ENCODE assay signal across 12 mouse cellular contexts in the genomic region with DNA sequence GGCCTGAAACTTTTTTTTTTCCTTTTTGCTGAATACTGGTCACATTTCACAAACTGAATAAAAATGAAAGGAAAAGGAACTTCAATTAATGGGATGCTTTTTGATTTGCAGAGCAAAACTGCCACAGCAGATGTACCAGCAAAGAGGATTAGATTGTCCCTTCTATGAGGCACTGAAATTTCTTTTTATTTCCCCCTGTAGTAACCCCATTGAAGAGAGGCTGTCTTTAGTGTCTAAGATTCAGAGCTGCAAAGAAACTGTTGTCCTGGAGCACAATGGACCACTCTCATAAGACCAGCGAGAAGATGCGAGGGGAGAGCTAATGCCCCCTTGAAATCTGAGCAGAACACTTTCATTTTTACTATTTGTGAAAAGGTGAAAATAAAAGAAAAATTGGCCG.
DNase-seq lines count a peak whose midpoint lies in the region; ATAC-seq and TF ChIP-seq lines count a peak whose summit lies in the region.
"Had no signal": no experiment of that assay in that cellular context is flagged by ENCODE, and none has a peak within 500 bp of the region (broad histone marks: within the 10 kb centered on the region; RNA-seq: fewer than 3 reads in every experiment).

No protein-coding gene starts in this region.

- ATAC-seq in forebrain, embryonic 13.5 days = peak; percentile 54
- ATAC-seq in hindbrain, postnatal 0 days = 0 out of 2 replicates have a peak, but pooled peaks have one; percentile 52
- peak; percentile 61 for ATAC-seq in neural tube, embryonic 13.5 days (ENCODE audit: low read depth)
- no peak for ATAC-seq in megakaryocyte progenitor cell, adult 5-6 weeks (replicated peaks; ENCODE audit: poor library complexity)
- ATAC-seq: intestine, postnatal 0 days; liver, postnatal 0 days had no signal

- H3K36me3 ChIP-seq in forebrain, embryonic 13.5 days (ENCODE audit: poor library complexity, severe bottlenecking) = no peaks in the 10 kb centered on the region
- no peaks in the 10 kb centered on the region for H3K36me3 ChIP-seq in hindbrain, postnatal 0 days (ENCODE audit: insufficient read depth, low read length)
- H3K36me3 ChIP-seq in neural tube, embryonic 13.5 days = no peaks in the 10 kb centered on the region

- no peak for DNase-seq in left cerebral cortex, adult 2 months (ENCODE audit: extremely low spot score in 1 of 2, low spot score in 2 of 2)
- no peak for DNase-seq in left cerebral cortex, adult 18-20 months (ENCODE audit: low spot score in 2 of 2)
- peak; percentile 32 for DNase-seq in hindbrain, postnatal 0 days (ENCODE audit: low spot score)
- DNase-seq in layer of hippocampus, adult 18-20 months (ENCODE audit: low spot score in 2 of 2) = no peak
- DNase-seq in layer of hippocampus, postnatal 25 days (ENCODE audit: extremely low spot score in 1 of 2, low spot score in 1 of 2) = no peak
- DNase-seq: kidney, postnatal 36 days; liver, postnatal 0 days had no signal

- no peaks in the 10 kb centered on the region for H3K9me3 ChIP-seq in forebrain, embryonic 13.5 days (replicated peaks)
- H3K9me3 ChIP-seq in hindbrain, postnatal 0 days (ENCODE audit: low read length) = no peaks in the 10 kb centered on the region
- H3K9me3 ChIP-seq in neural tube, embryonic 13.5 days = no peaks in the 10 kb centered on the region
- H3K9me3 ChIP-seq: megakaryocyte, embryonic 14.5 days had no signal

- H3K9ac ChIP-seq in forebrain, embryonic 13.5 days = peak overlapping the region; percentile 43
- peak overlapping the region; percentile 2; the same call in 1 of the 2 replicates for H3K9ac ChIP-seq in hindbrain, postnatal 0 days (replicated peaks; ENCODE audit: low read length)
- peak overlapping the region; percentile 55 for H3K9ac ChIP-seq in neural tube, embryonic 13.5 days
- H3K9ac ChIP-seq: liver, postnatal 0 days had no signal

- H3K4me2 ChIP-seq in forebrain, embryonic 13.5 days = peak overlapping the region; percentile 46
- H3K4me2 ChIP-seq in hindbrain, postnatal 0 days (ENCODE audit: low read depth, low read length) = peak overlapping the region; percentile 32
- H3K4me2 ChIP-seq in neural tube, embryonic 13.5 days = peak overlapping the region; percentile 47

- H3K27ac ChIP-seq in left cerebral cortex, adult 2 months = peak overlapping the region; percentile 76
- peak overlapping the region; percentile 89 for H3K27ac ChIP-seq in forebrain, embryonic 13.5 days
- peak overlapping the region; percentile 86 for H3K27ac ChIP-seq in hindbrain, postnatal 0 days
- H3K27ac ChIP-seq in neural tube, embryonic 13.5 days (replicated peaks) = peak overlapping the region; percentile 78

- WGBS in forebrain, embryonic 13.5 days = 2% methylated on average over 3 of the region's 3 CpGs
- WGBS in hindbrain, postnatal 0 days = 31% methylated on average over 3 of the region's 3 CpGs
- 13% methylated on average over 3 of the region's 3 CpGs for WGBS in neural tube, embryonic 13.5 days

- peaks cover 31% of the 10 kb centered on the region for H3K4me1 ChIP-seq in forebrain, embryonic 13.5 days
- H3K4me1 ChIP-seq in hindbrain, postnatal 0 days (ENCODE audit: insufficient read depth, low read length) = 0 out of 2 replicates have a peak, but pooled peaks cover 9% of the 10 kb centered on the region
- H3K4me1 ChIP-seq in neural tube, embryonic 13.5 days (replicated peaks) = peaks cover 27% of the 10 kb centered on the region
- H3K4me1 ChIP-seq: megakaryocyte, embryonic 14.5 days had no signal

- no peaks in the 10 kb centered on the region for H3K27me3 ChIP-seq in forebrain, embryonic 13.5 days
- H3K27me3 ChIP-seq in hindbrain, postnatal 0 days (ENCODE audit: insufficient read depth, low read length) = no peaks in the 10 kb centered on the region
- H3K27me3 ChIP-seq in neural tube, embryonic 13.5 days = no peaks in the 10 kb centered on the region
- H3K27me3 ChIP-seq: megakaryocyte, embryonic 14.5 days had no signal

- no peak overlapping the region for H3K4me3 ChIP-seq in left cerebral cortex, adult 2 months
- peak overlapping the region; percentile 8 for H3K4me3 ChIP-seq in forebrain, embryonic 13.5 days
- no peak overlapping the region for H3K4me3 ChIP-seq in hindbrain, postnatal 0 days (ENCODE audit: low read length)
- H3K4me3 ChIP-seq in neural tube, embryonic 13.5 days = peak overlapping the region; percentile 21
- H3K4me3 ChIP-seq: megakaryocyte, embryonic 14.5 days had no signal

- intact Hi-C loops in left cerebral cortex, adult 2 months (cut with DNase I) = loop anchor here (2.0 kb wide), 1 partner anchor 38 kb away; no protein-coding TSS in a partner anchor

- TF ChIP-seq CTCF in left cerebral cortex, adult 2 months (IDR thresholded peaks at IDR 0.05) = no peak
- no peak for TF ChIP-seq CTCF in hindbrain, postnatal 0 days (IDR thresholded peaks at IDR 0.05; ENCODE audit: low read depth)

Comparison
In these comparisons a context has a peak if more than half of its experiments do, and no peak if none do; other contexts are left out.
1. H3K4me3 ChIP-seq: peak in forebrain, embryonic 13.5 days (single experiment) and neural tube, embryonic 13.5 days (single experiment); none in left cerebral cortex, adult 2 months (single experiment) and hindbrain, postnatal 0 days (single experiment).
2. H3K9ac ChIP-seq: peak in every context shown above with its lines; median percentile 55 in neural tube, embryonic 13.5 days; 43 in forebrain, embryonic 13.5 days; 2 in hindbrain, postnatal 0 days.
3. Peak in every context shown above with its lines, with median percentiles within 50 percentile points of each other: H3K27ac ChIP-seq and H3K4me2 ChIP-seq.